Mouse (Mus musculus) heart, embryonic 12.5 days (tissue): ENCODE data around the gene Nup107. TPM values are rescaled to one million over a fixed set of nuclear protein-coding genes. Genes with fewer than 3 reads are reported as not detected.

Source experiments
- ATAC-seq: fragments of 200-750 bp; cut with Nextera tagmentation; 2 replicates; pipeline ENCODE4 v1.8.0; 2017; ENCODE audit warnings: moderate TSS enrichment, moderate library complexity; ENCODE audit not compliant: insufficient number of reproducible peaks, low FRiP score
- H3K27ac ChIP-seq: fragments of 300-500 bp; sonication (generic); 2 replicates; pipeline ENCODE4 v1.5.1; 2016; ENCODE audit warnings: mild to moderate bottlenecking, moderate library complexity; ENCODE audit not compliant: poor library complexity, severe bottlenecking
- H3K27me3 ChIP-seq: fragments of 300-500 bp; sonication (generic); replicated peaks from 2 replicates; pipeline ENCODE4 v1.6.1; 2016; ENCODE audit warnings: mild to moderate bottlenecking, moderate library complexity
- H3K36me3 ChIP-seq: fragments of 300-500 bp; sonication (generic); 2 replicates; pipeline ENCODE4 v1.6.1; 2016; ENCODE audit warnings: mild to moderate bottlenecking, moderate library complexity
- H3K4me1 ChIP-seq: fragments of 300-500 bp; sonication (generic); replicated peaks from 2 replicates; pipeline ENCODE4 v1.6.1; 2016; ENCODE audit warnings: mild to moderate bottlenecking
- H3K4me2 ChIP-seq: fragments of 300-500 bp; sonication (generic); 2 replicates; pipeline ENCODE4 v1.6.1; 2016; ENCODE audit warnings: mild to moderate bottlenecking, moderate library complexity
- H3K4me3 ChIP-seq: fragments of 300-500 bp; sonication (generic); 2 replicates; pipeline ENCODE4 v1.5.1; 2016; ENCODE audit warnings: mild to moderate bottlenecking
- H3K9ac ChIP-seq: fragments of 300-500 bp; sonication (generic); 2 replicates; pipeline ENCODE4 v1.6.1; 2016; ENCODE audit warnings: mild to moderate bottlenecking, moderate library complexity
- H3K9me3 ChIP-seq: fragments of 300-500 bp; sonication (generic); replicated peaks from 2 replicates; pipeline ENCODE4 v1.6.1; 2016; ENCODE audit warnings: mild to moderate bottlenecking, moderate library complexity
- WGBS: fragments of 180-500 bp; shearing (Covaris S2); methylation state at CpG from one replicate; pipeline ENCODE4 v1.1.7; 2016; 5-methylcytosine and 5-hydroxymethylcytosine counted together
- polyA plus RNA-seq: library from polyadenylated mRNA; unstranded; fragments of >200 nt; fragmentation: Nextera tagmentation; extraction: Ambion mirVana; gene quantifications from 2 replicates; pipeline ENCODE4 v1.2.1, GENCODE M21; 2016

Nup107 gene
- polyA plus RNA-seq, 1 experiment from 2014 or later, result 72.0 TPM

GRCm38 (mm10) chr10:117769541-117770285 is 22.8 kb downstream of the Nup107 start:
- Histone ChIP-seq H3K4me1 (no peaks in the 10 kb centered on the region), H3K27ac (no peak overlapping the region), H3K4me3 (no peak overlapping the region), H3K9me3 (no peaks in the 10 kb centered on the region), H3K27me3 (no peaks in the 10 kb centered on the region), H3K9ac (no peak overlapping the region), H3K36me3 (peaks cover 85% of the 10 kb centered on the region), H3K4me2 (no peak overlapping the region)
- 91% methylated on average over 9 of the region's 9 CpGs for WGBS
- no peak for ATAC-seq

GRCm38 (mm10) chr10:117768141-117768440 is 24.4 kb downstream of the Nup107 start:
- Histone ChIP-seq H3K4me2 (no peak overlapping the region), H3K27me3 (no peaks in the 10 kb centered on the region), H3K27ac (no peak overlapping the region), H3K36me3 (peaks cover 84% of the 10 kb centered on the region), H3K9ac (no peak overlapping the region), H3K4me3 (no peak overlapping the region), H3K4me1 (no peaks in the 10 kb centered on the region), H3K9me3 (no peaks in the 10 kb centered on the region)
- no peak for ATAC-seq
- WGBS, result 88% methylated on average over 7 of the region's 7 CpGs

GRCm38 (mm10) chr10:117767286-117768140 is 25.0 kb downstream of the Nup107 start:
- 90% methylated on average over 10 of the region's 10 CpGs for WGBS
- H3K27ac ChIP-seq, result no peak overlapping the region
- no peaks in the 10 kb centered on the region for H3K9me3 ChIP-seq
- no peak overlapping the region for H3K4me2 ChIP-seq
- no peak overlapping the region for H3K4me3 ChIP-seq
- ATAC-seq, result no peak
- peaks cover 84% of the 10 kb centered on the region for H3K36me3 ChIP-seq
- no peak overlapping the region for H3K9ac ChIP-seq
- H3K27me3 ChIP-seq, result no peaks in the 10 kb centered on the region
- no peaks in the 10 kb centered on the region for H3K4me1 ChIP-seq

GRCm38 (mm10) chr10:117766896-117767160 is 25.7 kb downstream of the Nup107 start:
- no peaks in the 10 kb centered on the region for H3K4me1 ChIP-seq
- H3K36me3 ChIP-seq, result peaks cover 86% of the 10 kb centered on the region
- WGBS, result 96% methylated on average over 5 of the region's 5 CpGs
- no peak overlapping the region for H3K4me3 ChIP-seq
- no peaks in the 10 kb centered on the region for H3K9me3 ChIP-seq
- no peaks in the 10 kb centered on the region for H3K27me3 ChIP-seq
- no peak overlapping the region for H3K27ac ChIP-seq
- no peak for ATAC-seq
- H3K9ac ChIP-seq, result no peak overlapping the region
- no peak overlapping the region for H3K4me2 ChIP-seq

- no peaks in the 10 kb centered on the region for H3K9me3 ChIP-seq
- H3K9ac ChIP-seq, result no peak overlapping the region
- peaks cover 86% of the 10 kb centered on the region for H3K36me3 ChIP-seq
- 90% methylated on average over 16 of the region's 16 CpGs for WGBS
- H3K4me2 ChIP-seq, result no peak overlapping the region
- H3K4me1 ChIP-seq, result no peaks in the 10 kb centered on the region
- no peak for ATAC-seq
- no peak overlapping the region for H3K27ac ChIP-seq
- H3K27me3 ChIP-seq, result no peaks in the 10 kb centered on the region
- no peak overlapping the region for H3K4me3 ChIP-seq
These were observed 26.2 kb downstream of the Nup107 start for GRCm38 (mm10) chr10:117766111-117766895.

GRCm38 (mm10) chr10:117765116-117765894 is 27.2 kb downstream of the Nup107 start:
- Histone ChIP-seq H3K4me1 (no peaks in the 10 kb centered on the region), H3K4me2 (no peak overlapping the region), H3K27me3 (no peaks in the 10 kb centered on the region), H3K9ac (no peak overlapping the region), H3K36me3 (peaks cover 86% of the 10 kb centered on the region), H3K27ac (no peak overlapping the region), H3K4me3 (no peak overlapping the region), H3K9me3 (no peaks in the 10 kb centered on the region)
- WGBS, result 90% methylated on average over 11 of the region's 11 CpGs
- no peak for ATAC-seq

- Histone ChIP-seq H3K27ac (no peak overlapping the region), H3K4me2 (no peak overlapping the region), H3K9me3 (no peaks in the 10 kb centered on the region), H3K4me3 (no peak overlapping the region), H3K36me3 (peaks cover 86% of the 10 kb centered on the region), H3K9ac (no peak overlapping the region), H3K27me3 (no peaks in the 10 kb centered on the region), H3K4me1 (no peaks in the 10 kb centered on the region)
- ATAC-seq, result no peak
- 88% methylated on average over 6 of the region's 6 CpGs for WGBS
These were observed 27.9 kb downstream of the Nup107 start for GRCm38 (mm10) chr10:117764598-117764997.

- H3K36me3 ChIP-seq, result peaks cover 90% of the 10 kb centered on the region
- H3K4me3 ChIP-seq, result no peak overlapping the region
- H3K9ac ChIP-seq, result no peak overlapping the region
- no peaks in the 10 kb centered on the region for H3K9me3 ChIP-seq
- 92% methylated on average over 16 of the region's 16 CpGs for WGBS
- ATAC-seq, result no peak
- no peaks in the 10 kb centered on the region for H3K4me1 ChIP-seq
- H3K27ac ChIP-seq, result no peak overlapping the region
- H3K27me3 ChIP-seq, result no peaks in the 10 kb centered on the region
- H3K4me2 ChIP-seq, result no peak overlapping the region
These were observed 28.8 kb downstream of the Nup107 start for GRCm38 (mm10) chr10:117763588-117764190.

GRCm38 (mm10) chr10:117762966-117763365 is 29.5 kb downstream of the Nup107 start:
- ATAC-seq, result no peak

GRCm38 (mm10) chr10:117762281-117762830 is 30.1 kb downstream of the Nup107 start:
- 89% methylated on average over 2 of the region's 2 CpGs for WGBS
- Histone ChIP-seq H3K27ac (no peak overlapping the region), H3K9ac (no peak overlapping the region), H3K4me3 (no peak overlapping the region), H3K9me3 (no peaks in the 10 kb centered on the region), H3K4me1 (no peaks in the 10 kb centered on the region), H3K36me3 (peaks cover 91% of the 10 kb centered on the region), H3K27me3 (no peaks in the 10 kb centered on the region), H3K4me2 (no peak overlapping the region)
- no peak for ATAC-seq

More at GRCm38 (mm10) chr10:117762966-117763365, 29.5 kb downstream of the Nup107 start:
- 96% methylated on average over 12 of the region's 12 CpGs for WGBS
- no peaks in the 10 kb centered on the region for H3K9me3 ChIP-seq
- no peaks in the 10 kb centered on the region for H3K4me1 ChIP-seq
- no peaks in the 10 kb centered on the region for H3K27me3 ChIP-seq
- no peak overlapping the region for H3K9ac ChIP-seq
- peaks cover 89% of the 10 kb centered on the region for H3K36me3 ChIP-seq
- H3K4me3 ChIP-seq, result no peak overlapping the region
- no peak overlapping the region for H3K4me2 ChIP-seq
- H3K27ac ChIP-seq, result no peak overlapping the region
